Mouse (Mus musculus) forebrain, postnatal 0 days (tissue): ENCODE data around the gene Ogfod1. TPM values are rescaled to one million over a fixed set of nuclear protein-coding genes. Genes with fewer than 3 reads are reported as not detected.
A peak's percentile ranks its signal among the peaks of the same experiment; 100 is the strongest.
"Not testable (repeated sequence)": the region's sequence is repeated elsewhere in the genome, so short reads cannot be mapped to it uniquely, and the experiment has no call there.

Experiments used
- ATAC-seq: fragments of 200-750 bp; cut with Nextera tagmentation; 2 replicates; pipeline ENCODE4 v1.8.0; 2017; ENCODE audit warnings: mild to moderate bottlenecking, moderate library complexity
- DNase-seq: peaks from one replicate; pipeline ENCODE4 v3.0.0-alpha.2; 2015
- H3K27ac ChIP-seq: fragments of 300-500 bp; sonication (generic); 2 replicates; pipeline ENCODE4 v1.5.1; 2014; ENCODE audit warnings: low read depth, mild to moderate bottlenecking, antibody characterized with exemption, low read length, moderate library complexity, mixed read lengths
- H3K27me3 ChIP-seq: fragments of 300-500 bp; sonication (generic); 2 replicates; pipeline ENCODE4 v1.6.1; 2014; ENCODE audit warnings: mild to moderate bottlenecking, low read length, mixed read lengths; ENCODE audit not compliant: insufficient read depth
- H3K36me3 ChIP-seq: fragments of 300-500 bp; sonication (generic); 2 replicates; pipeline ENCODE4 v1.6.1; 2014; ENCODE audit warnings: mild to moderate bottlenecking, moderate library complexity; ENCODE audit not compliant: insufficient read depth
- H3K4me1 ChIP-seq: fragments of 300-500 bp; sonication (generic); 2 replicates; pipeline ENCODE4 v1.6.1; 2014; ENCODE audit warnings: antibody characterized with exemption; ENCODE audit not compliant: insufficient read depth
- H3K4me2 ChIP-seq: fragments of 300-500 bp; sonication (generic); 2 replicates; pipeline ENCODE4 v1.6.1; 2014; ENCODE audit warnings: low read depth, mild to moderate bottlenecking, moderate library complexity
- H3K4me3 ChIP-seq: fragments of 300-500 bp; sonication (generic); 2 replicates; pipeline ENCODE4 v1.5.1; 2014; ENCODE audit warnings: low read depth, low read length, mixed read lengths
- H3K9ac ChIP-seq: fragments of 300-500 bp; sonication (generic); 2 replicates; pipeline ENCODE4 v1.6.1; 2014; ENCODE audit warnings: mild to moderate bottlenecking
- H3K9me3 ChIP-seq: fragments of 300-500 bp; sonication (generic); 2 replicates; pipeline ENCODE4 v1.6.1; 2016; ENCODE audit warnings: low read length
- CTCF ChIP-seq: sonication (generic); IDR thresholded peaks from 2 replicates; pipeline ENCODE4 v1.5.1; 2016; ENCODE audit warnings: antibody characterized with exemption, control low read depth, low read depth
- WGBS: fragments of 180-500 bp; shearing (Covaris S2); extraction: QIAGEN DNeasy Blood & Tissue Kit; methylation state at CpG from one replicate; pipeline ENCODE4 v1.1.7; 2014; 5-methylcytosine and 5-hydroxymethylcytosine counted together
- polyA plus RNA-seq: library from polyadenylated mRNA; unstranded; fragments of >200 nt; fragmentation: Nextera tagmentation; extraction: Ambion mirVana; gene quantifications from 2 replicates; pipeline ENCODE4 v1.2.1, GENCODE M21; 2015
- total RNA-seq: library from RNA; depleted of rRNA; stranded (reverse); fragments of >200 nt; gene quantifications from 2 replicates; pipeline ENCODE4 v1.2.3, GENCODE M21; 2014

The Ogfod1 gene
- total and polyA plus RNA-seq, 2 experiments from 2014 or later: 8.2 to 17.9 TPM

GRCm38 (mm10) chr8:94035200-94035599 is 1.8 kb upstream of the Ogfod1 start:
- no peaks in the 10 kb centered on the region for H3K9me3 ChIP-seq
- no peak for TF ChIP-seq CTCF
- H3K9ac ChIP-seq: no peak overlapping the region
- ATAC-seq (no peak), DNase-seq (no peak)
- H3K4me1 ChIP-seq: peaks cover 13% of the 10 kb centered on the region
- H3K4me2 ChIP-seq: peak overlapping the region; percentile 71
- WGBS: 58% methylated on average over 5 of the region's 5 CpGs
- H3K36me3 ChIP-seq: peaks cover 14% of the 10 kb centered on the region
- H3K27ac ChIP-seq: no peak overlapping the region
- H3K4me3 ChIP-seq: no peak overlapping the region
- H3K27me3 ChIP-seq: no peaks in the 10 kb centered on the region

DNA sequence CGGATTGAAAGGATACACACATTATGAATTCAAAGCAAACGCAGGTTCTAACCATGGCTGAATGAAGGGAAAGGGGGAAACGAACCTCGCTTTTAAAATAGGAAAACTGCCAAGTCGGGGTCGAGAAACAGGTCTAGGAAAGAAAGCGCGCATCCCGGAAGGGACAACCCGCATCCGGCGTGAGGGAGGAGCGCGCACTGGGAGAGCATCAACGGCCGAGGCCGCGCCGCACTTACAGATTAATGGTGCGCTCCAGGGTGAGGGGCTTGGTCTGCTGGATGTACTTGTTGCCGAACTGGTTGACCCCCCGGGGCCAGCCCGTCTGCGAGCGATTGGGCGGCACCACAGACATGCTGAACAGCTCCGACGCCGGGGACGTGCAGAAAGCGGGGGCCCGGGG is 457 bp upstream of the Ogfod1 start:
- peak overlapping the region; percentile 71 for H3K9ac ChIP-seq
- peak; percentile 82 for ATAC-seq
- peak overlapping the region; percentile 73 for H3K27ac ChIP-seq
- peak overlapping the region; percentile 71 for H3K4me2 ChIP-seq
- WGBS: under 1% methylated on average over 20 of the region's 32 CpGs
- not testable (repeated sequence) for H3K9me3 ChIP-seq, H3K27me3 ChIP-seq, H3K36me3 ChIP-seq
- H3K4me1 ChIP-seq: peaks cover 13% of the 10 kb centered on the region
- peak overlapping the region; percentile 88 for H3K4me3 ChIP-seq
- DNase-seq: peak; percentile 76

DNA sequence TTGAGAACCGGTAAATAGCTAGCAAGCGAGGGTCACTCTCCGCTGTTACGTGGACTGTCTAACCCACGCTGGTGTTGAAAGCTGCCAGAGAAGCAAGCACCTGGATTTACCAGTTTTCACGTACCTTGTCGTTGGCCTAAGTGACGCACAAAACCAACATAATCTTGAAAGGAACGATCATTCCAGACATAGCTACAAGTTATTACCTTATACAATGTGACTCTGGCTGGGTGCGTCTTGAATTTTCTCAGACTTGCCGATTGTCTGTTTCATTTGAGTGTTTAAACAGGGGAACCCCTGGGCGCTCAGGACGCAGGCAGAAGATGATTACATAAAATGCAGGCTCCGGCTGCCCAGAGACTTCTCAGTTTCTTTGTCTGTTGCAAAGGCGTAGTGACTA is 808 bp downstream of the Ogfod1 start:
- Histone ChIP-seq H3K36me3 (peaks cover 9% of the 10 kb centered on the region; the same call in 1 of the 2 replicates), H3K27me3 (no peaks in the 10 kb centered on the region), H3K9me3 (no peaks in the 10 kb centered on the region), H3K27ac (no peak overlapping the region), H3K4me1 (peaks cover 13% of the 10 kb centered on the region), H3K4me2 (peak overlapping the region; percentile 76), H3K4me3 (peak overlapping the region; percentile 88), H3K9ac (peak overlapping the region; percentile 71)
- DNase-seq (peak; percentile 32), ATAC-seq (no peak)
- TF ChIP-seq CTCF: no peak
- WGBS: 5% methylated on average over 15 of the region's 15 CpGs

- Histone ChIP-seq H3K27ac (no peak overlapping the region), H3K4me3 (no peak overlapping the region), H3K9ac (no peak overlapping the region), H3K4me2 (no peak overlapping the region), H3K9me3 (no peaks in the 10 kb centered on the region), H3K36me3 (0 out of 2 replicates have a peak, but pooled peaks cover 7% of the 10 kb centered on the region), H3K27me3 (no peaks in the 10 kb centered on the region), H3K4me1 (no peaks in the 10 kb centered on the region)
- ATAC-seq (no peak), DNase-seq (peak; percentile 14)
- no peak for TF ChIP-seq CTCF
- 54% methylated on average over 2 of the region's 2 CpGs for WGBS
Observed at GRCm38 (mm10) chr8:94047845-94048244, 10.8 kb downstream of the Ogfod1 start.

DNA sequence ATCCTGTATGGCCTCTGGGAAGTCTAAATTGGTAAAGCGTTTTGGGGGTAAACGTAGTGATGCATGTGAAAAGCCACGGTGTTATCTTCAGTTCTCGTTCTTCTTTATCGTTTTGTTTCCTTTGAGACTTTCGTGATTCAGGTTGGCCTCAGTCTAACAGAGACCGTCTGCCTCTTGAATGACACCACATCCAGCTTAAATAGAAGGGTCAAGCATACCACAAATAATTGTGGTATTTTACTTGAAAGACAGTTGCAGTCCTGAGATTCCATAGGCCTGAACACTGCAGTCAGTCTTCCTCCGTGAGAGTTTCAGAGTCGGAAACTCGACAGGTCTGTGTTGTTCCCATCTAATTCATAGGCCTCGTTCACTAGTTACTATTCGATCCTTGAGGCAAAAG is 15.7 kb downstream of the Ogfod1 start:
- peaks cover 34% of the 10 kb centered on the region for H3K36me3 ChIP-seq
- H3K27me3 ChIP-seq: no peaks in the 10 kb centered on the region
- H3K27ac ChIP-seq: no peak overlapping the region
- no peak for TF ChIP-seq CTCF
- no peak overlapping the region for H3K4me3 ChIP-seq
- H3K9ac ChIP-seq: no peak overlapping the region
- DNase-seq (no peak), ATAC-seq (no peak)
- H3K4me2 ChIP-seq: no peak overlapping the region
- H3K9me3 ChIP-seq: no peaks in the 10 kb centered on the region
- no peaks in the 10 kb centered on the region for H3K4me1 ChIP-seq
- 86% methylated on average over 12 of the region's 12 CpGs for WGBS

DNA sequence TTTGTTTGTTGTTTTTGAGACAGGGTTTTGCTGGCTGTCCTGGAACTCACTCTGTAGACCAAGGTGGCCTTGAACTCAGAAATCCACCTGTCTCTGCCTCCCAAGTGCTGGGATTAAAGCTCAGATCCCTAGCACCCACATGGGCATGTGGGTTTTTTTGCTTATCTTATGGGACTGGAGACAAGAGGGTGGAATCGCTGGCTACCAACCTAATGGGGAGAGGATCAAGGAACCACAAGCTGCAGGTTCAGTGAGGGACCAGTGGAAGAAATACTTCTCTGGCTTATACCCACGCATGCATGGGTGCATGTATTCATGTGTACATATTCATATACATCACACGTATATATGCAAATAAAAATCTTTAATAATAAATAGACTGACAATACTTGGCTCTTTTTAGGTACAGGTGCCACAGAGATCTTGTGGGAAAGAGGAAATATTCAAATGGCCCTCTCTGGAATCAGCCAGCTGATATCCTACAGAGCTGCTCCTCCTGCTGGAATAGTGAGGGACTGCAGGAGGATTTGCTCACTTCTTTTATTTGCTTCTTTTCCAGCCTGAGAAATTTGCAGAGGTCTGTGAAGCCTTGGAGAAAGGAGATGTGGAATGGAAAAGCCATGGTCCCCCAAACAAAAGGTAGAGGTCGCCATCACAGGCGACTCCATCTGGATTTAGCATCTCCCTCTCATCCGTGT is 20.3 kb downstream of the Ogfod1 start:
- DNase-seq: peak; percentile 79
- WGBS: 68% methylated on average over 6 of the region's 6 CpGs
- 0 out of 2 replicates have a peak, but pooled peaks have one; percentile 29 for ATAC-seq

GRCm38 (mm10) chr8:94066121-94066863 is 29.3 kb downstream of the Ogfod1 start:
- peak; percentile 84 for ATAC-seq
- Histone ChIP-seq H3K27me3 (no peaks in the 10 kb centered on the region), H3K36me3 (peaks cover 47% of the 10 kb centered on the region), H3K4me3 (no peak overlapping the region), H3K4me2 (no peak overlapping the region), H3K27ac (peak overlapping the region; percentile 1; the same call in 1 of the 2 replicates), H3K9me3 (no peaks in the 10 kb centered on the region), H3K9ac (no peak overlapping the region), H3K4me1 (no peaks in the 10 kb centered on the region)
- 22% methylated on average over 11 of the region's 11 CpGs for WGBS
- TF ChIP-seq CTCF: no peak
- peak; percentile 61 for DNase-seq

More for the DNA sequence above, 20.3 kb downstream of the Ogfod1 start:
- peak; percentile 85 for TF ChIP-seq CTCF
- no peaks in the 10 kb centered on the region for H3K27me3 ChIP-seq
- H3K4me1 ChIP-seq: no peaks in the 10 kb centered on the region
- H3K9ac ChIP-seq: no peak overlapping the region
- no peak overlapping the region for H3K4me3 ChIP-seq
- peaks cover 57% of the 10 kb centered on the region for H3K36me3 ChIP-seq
- H3K9me3 ChIP-seq: no peaks in the 10 kb centered on the region
- H3K27ac ChIP-seq: no peak overlapping the region
- no peak overlapping the region for H3K4me2 ChIP-seq
